Mouse (Mus musculus): Measurements from ENCODE around the gene Cbr4.

DNA sequence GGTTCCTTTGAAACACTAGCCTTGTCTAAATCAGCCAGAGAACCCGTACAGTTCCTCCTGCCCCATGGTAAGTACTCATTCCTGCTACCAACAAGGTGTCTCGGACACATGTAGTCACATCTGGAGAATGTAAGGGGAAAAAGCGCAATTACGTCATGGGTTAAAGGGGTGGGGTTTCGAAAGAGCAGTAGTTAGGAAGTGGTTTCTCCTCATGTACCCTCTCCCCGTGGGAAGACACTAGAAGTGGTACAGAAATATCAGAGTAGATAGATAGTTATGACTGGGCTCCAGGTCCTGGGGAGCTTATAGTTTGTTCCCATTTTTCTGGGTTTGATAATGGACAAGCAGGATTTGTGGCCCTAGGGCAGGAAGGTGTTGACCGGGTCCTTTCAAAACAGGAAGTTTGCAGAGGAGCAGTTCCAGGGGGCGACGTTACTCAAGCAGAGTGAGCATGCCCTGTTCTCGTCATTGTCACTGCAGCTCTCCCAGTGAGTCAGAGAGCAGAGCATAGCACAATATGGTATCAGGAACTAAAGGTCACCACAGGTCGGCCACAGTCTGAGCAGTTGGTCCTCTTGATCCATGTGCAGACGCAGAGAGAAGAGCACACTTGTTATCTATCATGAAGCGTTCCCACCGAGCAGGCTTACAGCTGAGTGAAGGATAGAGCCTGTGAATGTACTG is 30.1 kb downstream of the Cbr4 start:
- peak; percentile 41; the same call in 1 of the 2 replicates for TF ChIP-seq POLR2A (IDR thresholded peaks at IDR 0.05; ENCODE audit: low read depth, low read length)
- no peak for TF ChIP-seq USF2 (conservative IDR thresholded peaks at IDR 0.05; ENCODE audit: low read depth, low read length)
- no peak for TF ChIP-seq POLR2AphosphoS2 (IDR thresholded peaks at IDR 0.05; ENCODE audit: low read depth, low read length)
- peak; percentile 35; the same call in 1 of the 2 replicates for TF ChIP-seq EP300 (IDR thresholded peaks at IDR 0.05; ENCODE audit: low read length)
- TF ChIP-seq TCF12 (IDR thresholded peaks at IDR 0.05; ENCODE audit: low read depth, low read length), result 0 out of 2 replicates have a peak, but pooled peaks have one; percentile 28
- peak in 1 of 2 experiments; percentile 9; a peak in 1 of 4 replicates for TF ChIP-seq CTCF (conservative IDR thresholded peaks at IDR 0.05 in 1 of 2, IDR thresholded peaks at IDR 0.05 in 1 of 2; ENCODE audit: low read depth in 2 of 2, low read length in 2 of 2)
- no peak for TF ChIP-seq ZKSCAN1 (IDR thresholded peaks at IDR 0.05; ENCODE audit: borderline replicate concordance, low read depth, low read length)

Measured in CH12.LX (cell line).